Mouse (Mus musculus) liver, embryonic 11.5 days (tissue): ENCODE measurements around the gene Cct5. TPM values are rescaled to one million over a fixed set of nuclear protein-coding genes. Genes with fewer than 3 reads are reported as not detected.
A peak's percentile ranks its signal among the peaks of the same experiment; 100 is the strongest.

Source experiments
- ATAC-seq: fragments of 200-750 bp; cut with Nextera tagmentation; replicated peaks from 2 replicates; pipeline ENCODE4 v1.8.0; 2017; ENCODE audit warnings: moderate number of reproducible peaks, mild to moderate bottlenecking, moderate TSS enrichment, moderate library complexity; ENCODE audit not compliant: low FRiP score
- DNase-seq: peaks from one replicate; pipeline ENCODE4 v3.0.0-alpha.2; 2017; ENCODE audit warnings: low spot score
- H3K27ac ChIP-seq: fragments of 300-500 bp; sonication (generic); 2 replicates; pipeline ENCODE4 v1.5.1; 2014; ENCODE audit warnings: mild to moderate bottlenecking, low read depth, low read length, control low read depth
- H3K27me3 ChIP-seq: fragments of 300-500 bp; sonication (generic); replicated peaks from 2 replicates; pipeline ENCODE4 v1.6.1; 2014; ENCODE audit warnings: low read length, mixed read lengths; ENCODE audit not compliant: control insufficient read depth, insufficient read depth
- H3K36me3 ChIP-seq: fragments of 300-500 bp; sonication (generic); 2 replicates; pipeline ENCODE4 v1.6.1; 2014; ENCODE audit warnings: mild to moderate bottlenecking, low read length, moderate library complexity, mixed read lengths; ENCODE audit not compliant: control insufficient read depth, insufficient read depth
- H3K4me1 ChIP-seq: fragments of 300-500 bp; sonication (generic); replicated peaks from 2 replicates; pipeline ENCODE4 v1.6.1; 2014; ENCODE audit warnings: low read length, mixed read lengths; ENCODE audit not compliant: control insufficient read depth, insufficient read depth
- H3K4me2 ChIP-seq: fragments of 300-500 bp; sonication (generic); 2 replicates; pipeline ENCODE4 v1.6.1; 2014; ENCODE audit warnings: mild to moderate bottlenecking, control low read depth, moderate library complexity
- H3K4me3 ChIP-seq: fragments of 300-500 bp; sonication (generic); 2 replicates; pipeline ENCODE4 v1.5.1; 2014; ENCODE audit warnings: low read depth, low read length, control low read depth
- H3K9ac ChIP-seq: fragments of 300-500 bp; sonication (generic); 2 replicates; pipeline ENCODE4 v1.6.1; 2014; ENCODE audit warnings: low read depth, low read length, control low read depth
- H3K9me3 ChIP-seq: fragments of 300-500 bp; sonication (generic); 2 replicates; pipeline ENCODE4 v1.6.1; 2016; ENCODE audit warnings: low read length, inconsistent platforms, mixed read lengths; ENCODE audit not compliant: control insufficient read depth
- WGBS: fragments of 180-500 bp; shearing (Covaris S2); extraction: QIAGEN DNeasy Blood & Tissue Kit; methylation state at CpG from one replicate; pipeline ENCODE4 v1.1.7; 2014; 5-methylcytosine and 5-hydroxymethylcytosine counted together
- polyA plus RNA-seq: library from polyadenylated mRNA; unstranded; fragments of >200 nt; fragmentation: Nextera tagmentation; extraction: Ambion mirVana; gene quantifications from 2 replicates; pipeline ENCODE4 v1.2.1, GENCODE M21; 2014

The Cct5 gene
- polyA plus RNA-seq, result 683 and 762 TPM in 2 replicates

- WGBS, result under 1% methylated on average over 63 of the region's 63 CpGs
- ATAC-seq, result peak; percentile 85
- peak within 1 kb of the TSS; percentile 97 for H3K4me2 ChIP-seq
Observed at GRCm38 (mm10) chr15:31601646-31602374, at the start of gene Cct5, which contains the start of gene Fam173b. Gene Cct5, minus strand, starts transcription at chr15:31601804. Gene Fam173b, plus strand, starts transcription at chr15:31601852.

GRCm38 (mm10) chr15:31650821-31651220, 49.2 kb upstream of the Cct5 start:
- Histone ChIP-seq H3K9ac (no peak overlapping the region), H3K27ac (no peak overlapping the region), H3K27me3 (no peaks in the 10 kb centered on the region), H3K4me3 (no peak overlapping the region), H3K4me1 (no peaks in the 10 kb centered on the region), H3K9me3 (no peaks in the 10 kb centered on the region), H3K36me3 (no peaks in the 10 kb centered on the region), H3K4me2 (no peak overlapping the region)
- WGBS, result 91% methylated on average over 7 of the region's 7 CpGs
- DNase-seq (no peak), ATAC-seq (no peak)

More at GRCm38 (mm10) chr15:31601646-31602374, at the start of gene Cct5, which contains the start of gene Fam173b:
- H3K9me3 ChIP-seq, result no peaks in the 10 kb centered on the region
- H3K27ac ChIP-seq, result peak within 1 kb of the TSS; percentile 88
- peak; percentile 98 for DNase-seq
- no peaks in the 10 kb centered on the region for H3K27me3 ChIP-seq
- H3K9ac ChIP-seq, result peak within 1 kb of the TSS; percentile 93
- H3K36me3 ChIP-seq, result peaks cover 12% of the 10 kb centered on the region; the same call in 1 of the 2 replicates
- peaks cover 20% of the 10 kb centered on the region for H3K4me1 ChIP-seq
- H3K4me3 ChIP-seq, result peak within 1 kb of the TSS; percentile 73

- ATAC-seq (no peak), DNase-seq (no peak)
- H3K27ac ChIP-seq, result no peak overlapping the region
- H3K36me3 ChIP-seq, result no peaks in the 10 kb centered on the region
- H3K9ac ChIP-seq, result no peak overlapping the region
- no peak overlapping the region for H3K4me3 ChIP-seq
- WGBS, result 78% methylated on average over 12 of the region's 12 CpGs
- no peaks in the 10 kb centered on the region for H3K27me3 ChIP-seq
- no peaks in the 10 kb centered on the region for H3K4me1 ChIP-seq
- no peak overlapping the region for H3K4me2 ChIP-seq
- no peaks in the 10 kb centered on the region for H3K9me3 ChIP-seq
Observed at GRCm38 (mm10) chr15:31649691-31650090, 48.1 kb upstream of the Cct5 start.

GRCm38 (mm10) chr15:31647851-31648569, 46.4 kb upstream of the Cct5 start:
- Histone ChIP-seq H3K9me3 (no peaks in the 10 kb centered on the region), H3K4me1 (no peaks in the 10 kb centered on the region), H3K4me3 (no peak overlapping the region), H3K4me2 (no peak overlapping the region), H3K27ac (no peak overlapping the region), H3K27me3 (no peaks in the 10 kb centered on the region), H3K36me3 (no peaks in the 10 kb centered on the region), H3K9ac (no peak overlapping the region)
- no peak for DNase-seq
- ATAC-seq, result no peak
- WGBS, result 47% methylated on average over 8 of the region's 8 CpGs

- Histone ChIP-seq H3K4me2 (no peak overlapping the region), H3K9ac (no peak overlapping the region), H3K4me1 (no peaks in the 10 kb centered on the region), H3K9me3 (no peaks in the 10 kb centered on the region), H3K27ac (no peak overlapping the region), H3K4me3 (no peak overlapping the region), H3K27me3 (no peaks in the 10 kb centered on the region), H3K36me3 (no peaks in the 10 kb centered on the region)
- no peak for ATAC-seq
- 80% methylated on average over 6 of the region's 6 CpGs for WGBS
- DNase-seq, result no peak
Observed at GRCm38 (mm10) chr15:31647225-31647624, 45.6 kb upstream of the Cct5 start.

- WGBS, result 85% methylated on average over 9 of the region's 9 CpGs
- ATAC-seq, result no peak
- Histone ChIP-seq H3K9me3 (no peaks in the 10 kb centered on the region), H3K4me3 (no peak overlapping the region), H3K27me3 (no peaks in the 10 kb centered on the region), H3K9ac (no peak overlapping the region), H3K4me1 (no peaks in the 10 kb centered on the region), H3K36me3 (no peaks in the 10 kb centered on the region), H3K27ac (no peak overlapping the region), H3K4me2 (no peak overlapping the region)
- no peak for DNase-seq
Observed at GRCm38 (mm10) chr15:31636091-31636595, 34.5 kb upstream of the Cct5 start.

GRCm38 (mm10) chr15:31634582-31634981, 33.0 kb upstream of the Cct5 start:
- Histone ChIP-seq H3K4me2 (no peak overlapping the region), H3K4me1 (no peaks in the 10 kb centered on the region), H3K27ac (no peak overlapping the region), H3K4me3 (no peak overlapping the region), H3K9me3 (no peaks in the 10 kb centered on the region), H3K36me3 (no peaks in the 10 kb centered on the region), H3K9ac (no peak overlapping the region), H3K27me3 (no peaks in the 10 kb centered on the region)
- DNase-seq (no peak), ATAC-seq (no peak)
- WGBS, result 80% methylated on average over 6 of the region's 6 CpGs

- DNase-seq, result no peak
- no peak for ATAC-seq
- Histone ChIP-seq H3K27me3 (no peaks in the 10 kb centered on the region), H3K36me3 (no peaks in the 10 kb centered on the region), H3K27ac (no peak overlapping the region), H3K9ac (no peak overlapping the region), H3K4me2 (no peak overlapping the region), H3K9me3 (no peaks in the 10 kb centered on the region), H3K4me1 (no peaks in the 10 kb centered on the region), H3K4me3 (no peak overlapping the region)
- WGBS, result 70% methylated on average over 4 of the region's 4 CpGs
Observed at GRCm38 (mm10) chr15:31632478-31632877, 30.9 kb upstream of the Cct5 start.
